Mouse (Mus musculus) heart, adult 2 months (tissue): Measurements from ENCODE around the gene Ube2j1.

Experiments
- CTCF ChIP-seq: fragments of 200-600 bp; IDR thresholded peaks from 2 replicates; pipeline ENCODE4 v1.8.1; 2022; ENCODE audit warnings: antibody characterized with exemption, mild to moderate bottlenecking, moderate library complexity
- EP300 ChIP-seq: fragments of 200-500 bp; IDR thresholded peaks from 2 replicates; pipeline ENCODE4 v1.6.1; 2011; ENCODE audit warnings: low read depth, low read length, control low read depth; ENCODE audit not compliant: insufficient read depth
- POLR2A ChIP-seq: fragments of 200-500 bp; IDR thresholded peaks from 2 replicates; pipeline ENCODE4 v1.6.1; 2011; ENCODE audit warnings: mild to moderate bottlenecking, low read depth, low read length, control low read depth; ENCODE audit not compliant: insufficient read depth

- TF ChIP-seq POLR2A (no peak), CTCF (no peak), EP300 (0 out of 2 replicates have a peak, but pooled peaks have one; percentile 16)
These were observed 43.6 kb downstream of the Ube2j1 start for GRCm38 (mm10) chr4:33074851-33075250.
